Mouse (Mus musculus): ENCODE measurements around the gene Prkcz. TPM values are rescaled to one million over a fixed set of nuclear protein-coding genes. Genes with fewer than 3 reads are reported as not detected.
A peak's percentile ranks its signal among the peaks of the same experiment; 100 is the strongest.

The Prkcz gene
- 1 to 10 TPM; 1.7 to 2.1 TPM for total RNA-seq (2021)
- long read RNA-seq, experiment 1, partial matches to known transcripts = 1 of 1 reads
- long read RNA-seq, experiment 1, other reads (novel, unspliced or antisense) = 0 of 1 reads
- long read RNA-seq, experiment 2, full-length matches to known transcripts = 1 of 4 reads
- long read RNA-seq, experiment 2, partial matches to known transcripts = 2 of 4 reads
- long read RNA-seq, experiment 2, other reads (novel, unspliced or antisense) = 1 of 4 reads

- intact Hi-C loops (cut with DNase I) = no loop called here
Measured at GRCm38 (mm10) chr4:155361303-155361791, at the start of gene Prkcz. Gene Prkcz (minus strand): TSS chr4:155361361.

GRCm38 (mm10) chr4:155409058-155409776 is 48.1 kb upstream of the Prkcz start, which contains the start of gene Cfap74:
Gene Cfap74 (plus strand): TSS chr4:155409190.
- intact Hi-C loops (cut with DNase I) = loop anchor here (5.0 kb wide), 1 partner anchor 87 kb away; no protein-coding TSS in a partner anchor
- DNase-seq = peak; percentile 70 to 78

More at GRCm38 (mm10) chr4:155361303-155361791, at the start of gene Prkcz:
- DNase-seq = peak; percentile 62 to 63

GRCm38 (mm10) chr4:155408695-155409057 is 47.5 kb upstream of the Prkcz start:
- intact Hi-C loops (cut with DNase I) = loop anchor here (5.0 kb wide), 1 partner anchor 86 kb away; no protein-coding TSS in a partner anchor
- no peak for DNase-seq

GRCm38 (mm10) chr4:155402489-155402888 is 41.3 kb upstream of the Prkcz start:
- intact Hi-C loops (cut with DNase I) = no loop called here
- DNase-seq = no peak

- intact Hi-C loops (cut with DNase I) = no loop called here
- DNase-seq = no peak
Measured at GRCm38 (mm10) chr4:155401121-155401520, 40.0 kb upstream of the Prkcz start.

- no peak for DNase-seq
- intact Hi-C loops (cut with DNase I) = no loop called here
Measured at GRCm38 (mm10) chr4:155398222-155398540, 37.0 kb upstream of the Prkcz start.

- intact Hi-C loops (cut with DNase I) = no loop called here
- peak; percentile 58 to 82 for DNase-seq
Measured at GRCm38 (mm10) chr4:155397511-155398221, 36.5 kb upstream of the Prkcz start, which contains the start of gene Gabrd. Gene Gabrd (minus strand): TSS chr4:155398112.

GRCm38 (mm10) chr4:155396751-155397150 is 35.6 kb upstream of the Prkcz start:
- intact Hi-C loops (cut with DNase I) = no loop called here
- no peak for DNase-seq

- intact Hi-C loops (cut with DNase I) = no loop called here
- no peak for DNase-seq
Measured at GRCm38 (mm10) chr4:155395471-155395870, 34.3 kb upstream of the Prkcz start.

GRCm38 (mm10) chr4:155387166-155387565 is 26.0 kb upstream of the Prkcz start:
- DNase-seq = no peak
- intact Hi-C loops (cut with DNase I) = no loop called here

- intact Hi-C loops (cut with DNase I) = no loop called here
- no peak for DNase-seq
Measured at GRCm38 (mm10) chr4:155383326-155383725, 22.2 kb upstream of the Prkcz start.

GRCm38 (mm10) chr4:155382752-155383151 is 21.6 kb upstream of the Prkcz start:
- DNase-seq = no peak
- intact Hi-C loops (cut with DNase I) = no loop called here

- no peak for DNase-seq
- intact Hi-C loops (cut with DNase I) = no loop called here
Measured at GRCm38 (mm10) chr4:155381974-155382373, 20.8 kb upstream of the Prkcz start.

GRCm38 (mm10) chr4:155371797-155372735 is 10.9 kb upstream of the Prkcz start:
- intact Hi-C loops (cut with DNase I) = no loop called here
- no peak for DNase-seq

- intact Hi-C loops (cut with DNase I) = no loop called here
- no peak for DNase-seq
Measured at GRCm38 (mm10) chr4:155370737-155371715, 9.9 kb upstream of the Prkcz start.

- intact Hi-C loops (cut with DNase I) = loop anchor here (5.0 kb wide), 1 partner anchor 199 kb away; no protein-coding TSS in a partner anchor
- peak; percentile 74 to 86 for DNase-seq
Measured at GRCm38 (mm10) chr4:155368684-155369083, 7.5 kb upstream of the Prkcz start.

GRCm38 (mm10) chr4:155367739-155368138 is 6.6 kb upstream of the Prkcz start:
- DNase-seq = no peak
- intact Hi-C loops (cut with DNase I) = loop anchor here (5.0 kb wide), 1 partner anchor 200 kb away; no protein-coding TSS in a partner anchor

GRCm38 (mm10) chr4:155366784-155367183 is 5.6 kb upstream of the Prkcz start:
- DNase-seq = no peak
- intact Hi-C loops (cut with DNase I) = loop anchor here (5.0 kb wide), 1 partner anchor 201 kb away; no protein-coding TSS in a partner anchor

- DNase-seq = no peak
- intact Hi-C loops (cut with DNase I) = no loop called here
Measured at GRCm38 (mm10) chr4:155362443-155362842, 1.3 kb upstream of the Prkcz start.

All from heart, postnatal 14 days (tissue).